Mouse (Mus musculus) CH12.LX (cell line): Measurements from ENCODE around the gene Slc52a3. TPM values are rescaled to one million over a fixed set of nuclear protein-coding genes. Genes with fewer than 3 reads are reported as not detected.

Experiments used
- DNase-seq: peaks from one replicate; pipeline ENCODE4 v3.0.0-alpha.2; 2013; ENCODE audit errors: extremely low read depth
- H3K27ac ChIP-seq: 2 replicates; pipeline ENCODE4 v1.5.1; 2012; ENCODE audit warnings: low read depth, mild to moderate bottlenecking, control low read depth, moderate library complexity; ENCODE audit not compliant: insufficient read depth
- H3K27me3 ChIP-seq: replicated peaks from 2 replicates; pipeline ENCODE3; 2012; ENCODE audit warnings: inconsistent platforms
- H3K36me3 ChIP-seq, 2 experiments: replicated peaks in 1 of 2; 2 replicates each; pipeline versions ENCODE3 to v1.6.1; 2012; ENCODE audit warnings: inconsistent platforms in 1 of 2, low read length in 1 of 2, mild to moderate bottlenecking in 1 of 2, mixed read lengths in 1 of 2, moderate library complexity in 1 of 2; ENCODE audit not compliant: control insufficient read depth in 1 of 2, insufficient read depth in 1 of 2
- H3K4me1 ChIP-seq, 2 experiments: 2 replicates each; pipeline ENCODE4 v1.6.1; 2012; ENCODE audit warnings: inconsistent platforms in 1 of 2, moderate library complexity in 1 of 2; ENCODE audit not compliant: insufficient read depth in 2 of 2, control insufficient read depth in 1 of 2
- H3K4me2 ChIP-seq: 2 replicates; pipeline ENCODE4 v1.6.1; 2012; ENCODE audit warnings: low read depth, mild to moderate bottlenecking, control low read depth; ENCODE audit not compliant: poor library complexity, insufficient read depth, severe bottlenecking
- H3K4me3 ChIP-seq, 3 experiments: fragments of 150-350 bp in 1 of 3; sonication (generic) in 1 of 3; replicated peaks in 1 of 3; 2 replicates each; pipeline versions ENCODE3 to v1.5.1; 2011 to 2012; ENCODE audit warnings: low read depth in 2 of 3, low read length in 2 of 3, mild to moderate bottlenecking in 2 of 3, moderate library complexity in 2 of 3, control low read depth in 1 of 3, improper control_type of control experiment in 1 of 3, inconsistent platforms in 1 of 3, mixed read lengths in 1 of 3; ENCODE audit not compliant: poor library complexity in 1 of 3
- H3K79me2 ChIP-seq: replicated peaks from 2 replicates; pipeline ENCODE4 v1.6.1; 2012; ENCODE audit warnings: mild to moderate bottlenecking, moderate library complexity; ENCODE audit not compliant: control insufficient read depth, poor library complexity, insufficient read depth, severe bottlenecking; ENCODE audit errors: extremely low read depth
- H3K9ac ChIP-seq: 2 replicates; pipeline ENCODE4 v1.6.1; 2012; ENCODE audit warnings: low read depth, mild to moderate bottlenecking, control low read depth, moderate library complexity; ENCODE audit not compliant: insufficient read depth
- H3K9me3 ChIP-seq: replicated peaks from 2 replicates; pipeline ENCODE3; 2012; ENCODE audit warnings: low read length, inconsistent platforms, mixed read lengths
- BHLHE40 ChIP-seq: IDR thresholded peaks from 2 replicates; pipeline ENCODE4 v1.6.1; 2011; ENCODE audit warnings: mild to moderate bottlenecking, low read depth, low read length, improper control_type of control experiment
- CHD1 ChIP-seq: IDR thresholded peaks from 2 replicates; pipeline ENCODE4 v1.6.1; 2012; ENCODE audit warnings: low read depth, low read length, improper control_type of control experiment, inconsistent platforms
- CHD2 ChIP-seq: IDR thresholded peaks from 2 replicates; pipeline ENCODE4 v1.6.1; 2011; ENCODE audit warnings: low read length, improper control_type of control experiment
- CTCF ChIP-seq, 2 experiments: IDR thresholded peaks in 1 of 2; conservative IDR thresholded peaks in 1 of 2; 2 replicates each; pipeline ENCODE4 v1.5.1; 2011 to 2012; ENCODE audit warnings: low read depth in 2 of 2, low read length in 2 of 2, improper control_type of control experiment in 1 of 2, inconsistent platforms in 1 of 2, mild to moderate bottlenecking in 1 of 2, moderate library complexity in 1 of 2
- E2F4 ChIP-seq: IDR thresholded peaks from 2 replicates; pipeline ENCODE4 v1.6.1; 2011; ENCODE audit warnings: low read depth, low read length, improper control_type of control experiment; ENCODE audit not compliant: insufficient replicate concordance
- ELF1 ChIP-seq: IDR thresholded peaks from 2 replicates; pipeline ENCODE4 v1.6.1; 2014; ENCODE audit warnings: low read depth, mild to moderate bottlenecking, inconsistent platforms, low read length, improper control_type of control experiment
- EP300 ChIP-seq: IDR thresholded peaks from 2 replicates; pipeline ENCODE4 v1.6.1; 2011; ENCODE audit warnings: low read length, improper control_type of control experiment
- ETS1 ChIP-seq: conservative IDR thresholded peaks from 2 replicates; pipeline ENCODE4 v1.6.1; 2012; ENCODE audit warnings: low read depth, mild to moderate bottlenecking, inconsistent platforms, low read length, improper control_type of control experiment, moderate library complexity
- GABPA ChIP-seq: IDR thresholded peaks from 2 replicates; pipeline ENCODE4 v1.6.1; 2012; ENCODE audit warnings: low read depth, low read length, improper control_type of control experiment, inconsistent platforms; ENCODE audit not compliant: insufficient replicate concordance
- HCFC1 ChIP-seq: IDR thresholded peaks from 2 replicates; pipeline ENCODE4 v1.6.1; 2012; ENCODE audit warnings: low read depth, mild to moderate bottlenecking, inconsistent platforms, low read length, improper control_type of control experiment
- IRF4 ChIP-seq: IDR thresholded peaks from 2 replicates; pipeline ENCODE4 v1.6.1; 2014; ENCODE audit warnings: low read depth, mild to moderate bottlenecking, inconsistent platforms, low read length, improper control_type of control experiment
- JUN ChIP-seq: IDR thresholded peaks from 2 replicates; pipeline ENCODE4 v1.6.1; 2011; ENCODE audit warnings: low read depth, mild to moderate bottlenecking, low read length, improper control_type of control experiment, moderate library complexity; ENCODE audit not compliant: insufficient read depth
- JUND ChIP-seq: conservative IDR thresholded peaks from 2 replicates; pipeline ENCODE4 v1.6.1; 2011; ENCODE audit warnings: low read depth, low read length, improper control_type of control experiment
- KAT2A ChIP-seq: IDR thresholded peaks from 2 replicates; pipeline ENCODE4 v1.6.1; 2012; ENCODE audit warnings: low read length, improper control_type of control experiment, inconsistent platforms; ENCODE audit not compliant: insufficient replicate concordance
- MAFK ChIP-seq: IDR thresholded peaks from 2 replicates; pipeline ENCODE4 v1.6.1; 2011; ENCODE audit warnings: low read length, improper control_type of control experiment; ENCODE audit not compliant: insufficient replicate concordance
- MAX ChIP-seq: IDR thresholded peaks from 2 replicates; pipeline ENCODE4 v1.6.1; 2011; ENCODE audit warnings: low read length, improper control_type of control experiment
- MAZ ChIP-seq: IDR thresholded peaks from 2 replicates; pipeline ENCODE4 v1.6.1; 2012; ENCODE audit warnings: low read depth, mild to moderate bottlenecking, inconsistent platforms, low read length, improper control_type of control experiment, moderate library complexity
- MEF2A ChIP-seq: IDR thresholded peaks from 2 replicates; pipeline ENCODE4 v1.6.1; 2014; ENCODE audit warnings: low read depth, mild to moderate bottlenecking, inconsistent platforms, low read length, improper control_type of control experiment, borderline replicate concordance
- MXI1 ChIP-seq: IDR thresholded peaks from 2 replicates; pipeline ENCODE4 v1.6.1; 2011; ENCODE audit warnings: mild to moderate bottlenecking, low read depth, low read length, improper control_type of control experiment
- MYC ChIP-seq: IDR thresholded peaks from 2 replicates; pipeline ENCODE4 v1.6.1; 2011; ENCODE audit warnings: low read depth, mild to moderate bottlenecking, improper control_type of control experiment, low read length
- NELFE ChIP-seq: IDR thresholded peaks from 2 replicates; pipeline ENCODE4 v1.6.1; 2011; ENCODE audit warnings: low read depth, low read length, improper control_type of control experiment
- NRF1 ChIP-seq: IDR thresholded peaks from 2 replicates; pipeline ENCODE4 v1.6.1; 2014; ENCODE audit warnings: low read depth, mild to moderate bottlenecking, inconsistent platforms, low read length, improper control_type of control experiment, moderate library complexity
- PAX5 ChIP-seq: IDR thresholded peaks from 2 replicates; pipeline ENCODE4 v1.6.1; 2012; ENCODE audit warnings: low read length, inconsistent platforms, mixed read lengths
- POLR2A ChIP-seq: IDR thresholded peaks from 2 replicates; pipeline ENCODE4 v1.6.1; 2011; ENCODE audit warnings: low read depth, mild to moderate bottlenecking, improper control_type of control experiment, low read length
- POLR2AphosphoS2 ChIP-seq: IDR thresholded peaks from 2 replicates; pipeline ENCODE4 v1.6.1; 2011; ENCODE audit warnings: low read depth, low read length, improper control_type of control experiment
- RAD21 ChIP-seq: IDR thresholded peaks from 2 replicates; pipeline ENCODE4 v1.6.1; 2011; ENCODE audit warnings: low read depth, mild to moderate bottlenecking, low read length, improper control_type of control experiment, moderate library complexity
- RCOR1 ChIP-seq: conservative IDR thresholded peaks from 2 replicates; pipeline ENCODE4 v1.6.1; 2012; ENCODE audit warnings: low read depth, mild to moderate bottlenecking, inconsistent platforms, low read length, improper control_type of control experiment
- SIN3A ChIP-seq: IDR thresholded peaks from 2 replicates; pipeline ENCODE4 v1.6.1; 2012; ENCODE audit warnings: low read length, improper control_type of control experiment, inconsistent platforms
- SMC3 ChIP-seq: IDR thresholded peaks from 2 replicates; pipeline ENCODE4 v1.6.1; 2011; ENCODE audit warnings: low read depth, low read length, improper control_type of control experiment
- TBP ChIP-seq: conservative IDR thresholded peaks from 2 replicates; pipeline ENCODE4 v1.6.1; 2011; ENCODE audit warnings: low read depth, low read length, improper control_type of control experiment
- TCF12 ChIP-seq: IDR thresholded peaks from 2 replicates; pipeline ENCODE4 v1.6.1; 2014; ENCODE audit warnings: low read depth, mild to moderate bottlenecking, inconsistent platforms, low read length, improper control_type of control experiment
- UBTF ChIP-seq: IDR thresholded peaks from 2 replicates; pipeline ENCODE4 v1.6.1; 2012; ENCODE audit warnings: low read depth, mild to moderate bottlenecking, inconsistent platforms, low read length, improper control_type of control experiment, moderate library complexity
- USF1 ChIP-seq: IDR thresholded peaks from 2 replicates; pipeline ENCODE4 v1.6.1; 2014; ENCODE audit warnings: low read depth, mild to moderate bottlenecking, inconsistent platforms, low read length, improper control_type of control experiment
- USF2 ChIP-seq: conservative IDR thresholded peaks from 2 replicates; pipeline ENCODE4 v1.6.1; 2011; ENCODE audit warnings: low read depth, low read length, improper control_type of control experiment
- ZC3H11A ChIP-seq: IDR thresholded peaks from 2 replicates; pipeline ENCODE4 v1.6.1; 2012; ENCODE audit warnings: low read depth, mild to moderate bottlenecking, inconsistent platforms, low read length, improper control_type of control experiment
- ZKSCAN1 ChIP-seq: IDR thresholded peaks from 2 replicates; pipeline ENCODE4 v1.6.1; 2012; ENCODE audit warnings: low read depth, inconsistent platforms, low read length, improper control_type of control experiment, borderline replicate concordance
- ZMIZ1 ChIP-seq: IDR thresholded peaks from 2 replicates; pipeline ENCODE4 v1.6.1; 2012; ENCODE audit warnings: low read depth, mild to moderate bottlenecking, inconsistent platforms, low read length, improper control_type of control experiment
- ZNF384 ChIP-seq: IDR thresholded peaks from 2 replicates; pipeline ENCODE4 v1.6.1; 2012; ENCODE audit warnings: low read depth, low read length, improper control_type of control experiment, inconsistent platforms
- dilution Hi-C: fragments of 300-500 bp; cut with MboI; formaldehyde crosslinking; loops from 2 replicates; pipeline ENCODE4 v1.14.3; 2020; ENCODE audit warnings: low sequenced_read_pairs; ENCODE audit not compliant: extremely low pct_unique_long_range_greater_than_20kb, extremely low pct_ligation_motif_present
- in situ Hi-C: fragments of 300-500 bp; cut with MboI; formaldehyde crosslinking; loops from 3 replicates; pipeline ENCODE4 v1.14.3; 2019; ENCODE audit warnings: low sequenced_read_pairs, low pct_ligation_motif_present, low pct_unique_long_range_greater_than_20kb, mixed read lengths
- polyA plus RNA-seq: library from polyadenylated mRNA; unstranded; fragments of >175 nt; gene quantifications from 2 replicates; pipeline ENCODE4 v1.2.1, GENCODE M21; 2012; ENCODE audit warnings: low read depth; ENCODE audit not compliant: insufficient read length
- total RNA-seq, 2 experiments: library from RNA; depleted of rRNA; stranded (reverse); fragments of 300-350 nt in 1 of 2; fragments of >200 nt in 1 of 2; gene quantifications; 2 replicates each; pipeline ENCODE4 v1.2.3; 2012 to 2014

Gene Slc52a3
- total and polyA plus RNA-seq, 3 experiments, result 0.17 to 0.55 TPM; not detected in 1

DNA sequence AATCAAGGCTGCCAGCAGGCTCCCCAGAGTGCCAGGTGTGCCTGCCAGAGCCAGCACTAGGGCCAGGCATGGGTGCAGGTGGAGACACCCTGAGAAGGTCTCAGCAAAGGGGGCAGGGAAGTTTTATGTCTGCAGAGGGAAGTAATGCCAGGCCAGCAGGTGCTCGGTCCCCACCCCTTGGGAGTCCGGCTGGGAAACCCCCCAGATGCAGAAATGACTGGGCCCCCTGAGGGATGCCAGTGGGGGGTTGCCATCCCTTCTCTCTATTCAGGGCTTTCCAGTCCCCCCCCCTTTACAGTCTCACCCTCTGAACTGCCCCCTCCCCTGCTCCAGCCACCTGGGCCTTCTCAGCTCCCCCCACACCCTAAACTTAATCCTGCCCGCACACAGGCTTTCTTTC is 55.7 kb downstream of the Slc52a3 start:
- Histone ChIP-seq H3K27me3 (peaks cover 45% of the 10 kb centered on the region), H3K4me2 (peak overlapping the region; percentile 31), H3K79me2 (no peaks in the 10 kb centered on the region), H3K4me3 (no peak overlapping the region), H3K9ac (no peak overlapping the region), H3K27ac (no peak overlapping the region), H3K4me1 (peaks cover 22 to 44% of the 10 kb centered on the region in 2 experiments), H3K9me3 (peaks cover 34% of the 10 kb centered on the region), H3K36me3 (no peaks in the 10 kb centered on the region)
- in situ Hi-C loops (no loop called here), dilution Hi-C loops (no loop called here)
- DNase-seq, result peak; percentile 90
- TF ChIP-seq EP300 (peak; percentile 98), SMC3 (no peak; the same call in 1 of the 2 replicates), MXI1 (no peak), KAT2A (no peak), MAX (no peak), POLR2A (no peak), ETS1 (peak; percentile 86), JUND (peak; percentile 85), UBTF (no peak), HCFC1 (peak; percentile 34; the same call in 1 of the 2 replicates), PAX5 (no peak), TBP (no peak), BHLHE40 (peak; percentile 77), MYC (no peak), CHD2 (peak; percentile 94), ZMIZ1 (no peak), TCF12 (peak; percentile 100), CHD1 (no peak), RCOR1 (peak; percentile 96), E2F4 (no peak; the same call in 1 of the 2 replicates), NELFE (no peak), RAD21 (no peak; the same call in 1 of the 2 replicates), JUN (peak; percentile 78), ELF1 (peak; percentile 37; the same call in 1 of the 2 replicates), GABPA (no peak), NRF1 (no peak), MAFK (no peak), SIN3A (peak; percentile 48; the same call in 1 of the 2 replicates), USF1 (no peak), ZC3H11A (no peak), ZKSCAN1 (no peak), USF2 (no peak), IRF4 (peak; percentile 98), CTCF (conservative IDR thresholded peaks at IDR 0.05 in 1 of 2, IDR thresholded peaks at IDR 0.05 in 1 of 2; ENCODE audit: low read depth in 2 of 2, low read length in 2 of 2) (no peak), POLR2AphosphoS2 (no peak), ZNF384 (no peak), MAZ (peak; percentile 97), MEF2A (peak; percentile 91)
- TF ChIP-seq, all 38 proteins: peak for 14
